Mouse (Mus musculus): ENCODE results near the gene Dnah6. TPM values are rescaled to one million over a fixed set of nuclear protein-coding genes. Genes with fewer than 3 reads are reported as not detected.

The Dnah6 gene
- total and polyA plus RNA-seq, 2 experiments from 2014 or later, result 0.22 to 2.2 TPM

GRCm38 (mm10) chr6:73221958-73222735 is 696 bp upstream of the Dnah6 start:
- TF ChIP-seq CTCF (IDR thresholded peaks at IDR 0.05), result no peak
- 29% methylated on average over 23 of the region's 23 CpGs for WGBS
- peak; percentile 85 for ATAC-seq (ENCODE audit: low FRiP score)
- Histone ChIP-seq H3K36me3 (ENCODE audit: insufficient read depth, low read length) (no peaks in the 10 kb centered on the region), H3K4me1 (ENCODE audit: insufficient read depth, low read length) (no peaks in the 10 kb centered on the region), H3K9me3 (ENCODE audit: low read length) (no peaks in the 10 kb centered on the region), H3K4me2 (ENCODE audit: low read depth, low read length, poor library complexity, severe bottlenecking) (peak overlapping the region; percentile 62), H3K9ac (replicated peaks; ENCODE audit: low read length, poor library complexity, severe bottlenecking) (peak overlapping the region; percentile 64), H3K27me3 (ENCODE audit: insufficient read depth, low read length) (no peaks in the 10 kb centered on the region), H3K27ac (ENCODE audit: low read depth, low read length) (peak overlapping the region; percentile 81), H3K4me3 (ENCODE audit: low read depth, low read length) (peak overlapping the region; percentile 41)
- peak; percentile 55 for DNase-seq (ENCODE audit: low spot score)

DNA sequence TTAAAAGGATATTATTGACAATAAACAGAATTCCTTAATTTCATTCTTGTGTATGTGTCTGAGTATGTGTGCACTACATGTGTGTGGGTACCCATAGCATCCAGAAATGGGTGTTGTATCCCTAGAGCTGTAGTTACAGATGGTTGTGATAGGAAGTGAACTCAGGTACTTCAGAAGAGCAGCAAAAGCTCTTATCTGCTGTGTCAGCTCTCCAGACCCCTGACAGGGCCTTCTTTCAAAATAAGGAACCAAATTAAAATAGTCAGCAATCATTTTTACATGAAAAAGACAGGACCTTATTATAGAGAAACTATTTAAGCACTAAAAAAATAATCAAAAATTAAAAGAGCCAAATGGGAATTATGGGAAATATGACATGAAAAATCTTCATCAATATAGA is 9.8 kb downstream of the Dnah6 start:
- H3K36me3 ChIP-seq (ENCODE audit: insufficient read depth, low read length), result no peaks in the 10 kb centered on the region
- H3K9me3 ChIP-seq (ENCODE audit: low read length), result no peaks in the 10 kb centered on the region
- TF ChIP-seq CTCF (IDR thresholded peaks at IDR 0.05), result no peak
- no peaks in the 10 kb centered on the region for H3K27me3 ChIP-seq (ENCODE audit: insufficient read depth, low read length)
- H3K27ac ChIP-seq (ENCODE audit: low read depth, low read length), result no peak overlapping the region
- H3K4me3 ChIP-seq (ENCODE audit: low read depth, low read length), result no peak overlapping the region
- H3K9ac ChIP-seq (replicated peaks; ENCODE audit: low read length, poor library complexity, severe bottlenecking), result no peak overlapping the region
- no peak overlapping the region for H3K4me2 ChIP-seq (ENCODE audit: low read depth, low read length, poor library complexity, severe bottlenecking)
- ATAC-seq (ENCODE audit: low FRiP score), result no peak
- no peaks in the 10 kb centered on the region for H3K4me1 ChIP-seq (ENCODE audit: insufficient read depth, low read length)
- DNase-seq (ENCODE audit: low spot score), result no peak

DNA sequence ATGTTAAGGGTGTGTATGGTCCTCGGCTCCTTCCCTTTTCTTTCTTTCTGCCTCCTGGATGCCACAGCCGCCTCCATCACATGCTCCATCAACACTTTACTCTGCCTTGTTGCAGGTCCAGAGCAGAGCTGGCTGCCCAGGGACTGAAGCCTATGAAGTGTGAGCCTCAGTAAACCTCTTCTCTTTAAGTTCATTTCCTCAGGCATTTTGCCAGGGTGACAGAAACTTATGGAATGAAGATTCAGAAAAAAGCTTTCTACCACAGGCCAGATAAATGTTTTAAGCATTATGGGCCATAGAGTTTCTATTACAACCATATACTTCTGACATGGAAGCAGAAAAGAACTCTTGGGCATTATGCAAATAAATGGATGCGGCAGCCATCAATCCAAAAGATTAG is 10.4 kb downstream of the Dnah6 start:
- Histone ChIP-seq H3K9ac (replicated peaks; ENCODE audit: low read length, poor library complexity, severe bottlenecking) (no peak overlapping the region), H3K4me1 (ENCODE audit: insufficient read depth, low read length) (no peaks in the 10 kb centered on the region), H3K4me2 (ENCODE audit: low read depth, low read length, poor library complexity, severe bottlenecking) (no peak overlapping the region), H3K9me3 (ENCODE audit: low read length) (no peaks in the 10 kb centered on the region), H3K27ac (ENCODE audit: low read depth, low read length) (no peak overlapping the region), H3K36me3 (ENCODE audit: insufficient read depth, low read length) (no peaks in the 10 kb centered on the region), H3K27me3 (ENCODE audit: insufficient read depth, low read length) (no peaks in the 10 kb centered on the region), H3K4me3 (ENCODE audit: low read depth, low read length) (no peak overlapping the region)
- 84% methylated on average over 3 of the region's 3 CpGs for WGBS
- ATAC-seq (ENCODE audit: low FRiP score), result no peak
- TF ChIP-seq CTCF (IDR thresholded peaks at IDR 0.05), result no peak
- DNase-seq (ENCODE audit: low spot score), result no peak

DNA sequence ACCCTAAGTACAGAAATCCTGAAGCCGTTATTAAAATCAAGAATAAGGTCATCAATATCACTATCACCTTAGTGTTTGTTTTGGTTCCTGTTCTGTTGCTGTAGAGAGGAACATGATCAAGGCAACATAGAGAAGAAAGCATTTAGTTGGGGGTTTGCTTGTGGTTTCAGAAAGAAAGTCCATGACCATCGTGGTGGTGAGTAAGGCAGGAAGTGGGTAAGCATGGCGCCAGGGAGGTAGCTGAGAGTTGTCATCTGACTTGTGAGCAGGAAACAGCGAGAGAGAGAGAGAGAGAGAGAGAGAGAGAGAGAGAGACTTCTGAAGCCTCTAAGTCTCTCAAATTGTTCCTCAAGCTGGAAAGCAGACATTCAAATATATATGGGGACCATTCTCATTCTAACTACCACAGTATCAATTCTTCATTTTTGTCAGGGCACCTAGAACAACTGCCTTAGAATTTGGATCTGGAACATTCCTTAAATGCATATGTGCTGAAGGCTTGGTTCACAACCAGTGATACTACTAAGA is 10.9 kb downstream of the Dnah6 start:
- H3K9ac ChIP-seq (replicated peaks; ENCODE audit: low read length, poor library complexity, severe bottlenecking), result no peak overlapping the region
- H3K4me2 ChIP-seq (ENCODE audit: low read depth, low read length, poor library complexity, severe bottlenecking), result no peak overlapping the region
- no peaks in the 10 kb centered on the region for H3K9me3 ChIP-seq (ENCODE audit: low read length)
- H3K27ac ChIP-seq (ENCODE audit: low read depth, low read length), result no peak overlapping the region
- DNase-seq (ENCODE audit: low spot score) (no peak), ATAC-seq (ENCODE audit: low FRiP score) (no peak)
- no peaks in the 10 kb centered on the region for H3K4me1 ChIP-seq (ENCODE audit: insufficient read depth, low read length)
- no peaks in the 10 kb centered on the region for H3K27me3 ChIP-seq (ENCODE audit: insufficient read depth, low read length)
- no peak overlapping the region for H3K4me3 ChIP-seq (ENCODE audit: low read depth, low read length)
- 90% methylated on average over 4 of the region's 4 CpGs for WGBS
- no peak for TF ChIP-seq CTCF (IDR thresholded peaks at IDR 0.05)
- no peaks in the 10 kb centered on the region for H3K36me3 ChIP-seq (ENCODE audit: insufficient read depth, low read length)

DNA sequence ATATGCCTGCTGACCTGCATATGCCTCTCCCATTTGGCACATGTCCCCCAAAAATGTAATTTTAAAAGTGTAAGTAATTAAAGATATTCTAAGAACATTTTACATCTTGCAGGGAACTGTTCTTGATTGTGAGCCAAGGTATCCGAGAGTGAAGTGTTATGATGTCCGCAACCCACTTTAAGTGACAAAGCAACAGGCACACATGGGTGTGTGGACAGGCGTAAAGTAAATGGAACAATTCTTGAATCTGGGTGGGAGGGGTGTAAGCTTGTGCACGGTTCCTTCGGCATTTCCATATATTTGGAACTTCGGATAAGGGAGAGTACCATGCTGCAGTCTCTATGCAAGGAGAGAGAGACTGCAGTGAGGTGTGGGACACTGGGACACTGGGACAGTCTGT is 11.9 kb downstream of the Dnah6 start:
- WGBS, result 91% methylated on average over 6 of the region's 6 CpGs
- no peak for ATAC-seq (ENCODE audit: low FRiP score)
- Histone ChIP-seq H3K4me1 (ENCODE audit: insufficient read depth, low read length) (no peaks in the 10 kb centered on the region), H3K4me2 (ENCODE audit: low read depth, low read length, poor library complexity, severe bottlenecking) (no peak overlapping the region), H3K36me3 (ENCODE audit: insufficient read depth, low read length) (no peaks in the 10 kb centered on the region), H3K4me3 (ENCODE audit: low read depth, low read length) (no peak overlapping the region), H3K27ac (ENCODE audit: low read depth, low read length) (no peak overlapping the region), H3K9ac (replicated peaks; ENCODE audit: low read length, poor library complexity, severe bottlenecking) (no peak overlapping the region), H3K27me3 (ENCODE audit: insufficient read depth, low read length) (no peaks in the 10 kb centered on the region), H3K9me3 (ENCODE audit: low read length) (no peaks in the 10 kb centered on the region)
- TF ChIP-seq CTCF (IDR thresholded peaks at IDR 0.05), result no peak
- no peak for DNase-seq (ENCODE audit: low spot score)

DNA sequence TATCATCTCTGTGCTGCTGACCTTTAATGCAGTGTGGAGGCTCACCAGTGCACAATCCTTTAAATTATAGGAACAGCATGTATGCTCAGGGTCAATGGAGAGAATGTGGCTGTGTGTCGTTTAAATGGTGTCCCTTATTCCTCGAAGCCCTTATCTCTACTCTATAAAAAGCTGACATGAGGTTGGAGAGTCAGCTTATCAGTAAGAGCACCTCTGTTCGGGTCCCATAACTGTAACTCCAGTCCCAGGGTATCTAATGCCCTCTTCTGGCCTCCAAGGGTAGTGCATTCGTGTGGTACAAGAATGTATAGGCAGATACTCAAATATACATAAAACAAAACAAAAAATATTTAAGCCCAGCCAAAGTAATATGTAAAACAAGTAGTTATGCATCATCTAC is 16.5 kb downstream of the Dnah6 start:
- ATAC-seq (ENCODE audit: low FRiP score) (no peak), DNase-seq (ENCODE audit: low spot score) (no peak)
- TF ChIP-seq CTCF (IDR thresholded peaks at IDR 0.05), result peak; percentile 33
- H3K27ac ChIP-seq (ENCODE audit: low read depth, low read length), result no peak overlapping the region
- no peak overlapping the region for H3K4me2 ChIP-seq (ENCODE audit: low read depth, low read length, poor library complexity, severe bottlenecking)
- H3K36me3 ChIP-seq (ENCODE audit: insufficient read depth, low read length), result no peaks in the 10 kb centered on the region
- H3K9ac ChIP-seq (replicated peaks; ENCODE audit: low read length, poor library complexity, severe bottlenecking), result no peak overlapping the region
- no peak overlapping the region for H3K4me3 ChIP-seq (ENCODE audit: low read depth, low read length)
- no peaks in the 10 kb centered on the region for H3K4me1 ChIP-seq (ENCODE audit: insufficient read depth, low read length)
- no peaks in the 10 kb centered on the region for H3K27me3 ChIP-seq (ENCODE audit: insufficient read depth, low read length)
- no peaks in the 10 kb centered on the region for H3K9me3 ChIP-seq (ENCODE audit: low read length)
- WGBS, result 85% methylated on average over 4 of the region's 4 CpGs

Measured in midbrain, postnatal 0 days (tissue).